23 mouse cellular contexts compared by ENCODE assay signal in genomic region chr7:80696334-80696733, GRCm38 (mm10).
"Had no signal": no experiment of that assay in that cellular context is flagged by ENCODE, and none has a peak within 500 bp of the region (broad histone marks: within the 10 kb centered on the region; RNA-seq: fewer than 3 reads in every experiment).

No protein-coding gene starts in this region.

- H3K4me2 ChIP-seq: heart, embryonic 11.5 days; heart, embryonic 13.5 days; heart, embryonic 15.5 days; hindbrain, embryonic 13.5 days; hindbrain, embryonic 15.5 days; intestine, embryonic 15.5 days; limb, embryonic 12.5 days; liver, embryonic 11.5 days had no signal

- H3K4me3 ChIP-seq: heart, adult 2 months; heart, embryonic 13.5 days; heart, embryonic 15.5 days; hindbrain, embryonic 13.5 days; hindbrain, embryonic 15.5 days; intestine, embryonic 15.5 days; layer of hippocampus, adult 2 months; left cerebral cortex, adult 2 months; limb, embryonic 10.5 days; limb, embryonic 12.5 days had no signal

- H3K27me3 ChIP-seq: heart, embryonic 13.5 days; heart, embryonic 15.5 days; hindbrain, embryonic 13.5 days; hindbrain, embryonic 15.5 days; intestine, embryonic 15.5 days; limb, embryonic 12.5 days had no signal

- H3K36me3 ChIP-seq: heart, embryonic 13.5 days; heart, embryonic 15.5 days; hindbrain, embryonic 13.5 days; hindbrain, embryonic 15.5 days; intestine, embryonic 15.5 days; limb, embryonic 10.5 days; limb, embryonic 12.5 days had no signal

- H3K4me1 ChIP-seq: heart, embryonic 15.5 days; hindbrain, embryonic 13.5 days; hindbrain, embryonic 15.5 days; intestine, embryonic 15.5 days; limb, embryonic 10.5 days; limb, embryonic 12.5 days had no signal

- DNase-seq: gastrocnemius, postnatal 14 days; gastrocnemius, postnatal 36 days; heart, adult 11 months; heart, adult 2 months; heart, postnatal 14 days; heart, postnatal 36 days; kidney, adult 18-20 months; kidney, adult 9 months; kidney, postnatal 10 days; kidney, postnatal 25 days had no signal

- H3K27ac ChIP-seq: heart, adult 2 months; heart, embryonic 13.5 days; heart, embryonic 15.5 days; hindbrain, embryonic 13.5 days; hindbrain, embryonic 15.5 days; hindbrain, postnatal 0 days; intestine, embryonic 15.5 days; layer of hippocampus, adult 2 months; left cerebral cortex, adult 2 months; limb, embryonic 10.5 days; limb, embryonic 12.5 days had no signal

- H3K9ac ChIP-seq: heart, embryonic 13.5 days; heart, embryonic 15.5 days; hindbrain, embryonic 13.5 days; hindbrain, embryonic 15.5 days; intestine, embryonic 15.5 days; limb, embryonic 12.5 days had no signal

- ATAC-seq: hindbrain, postnatal 0 days; intestine, postnatal 0 days had no signal

- H3K9me3 ChIP-seq: heart, embryonic 13.5 days; heart, embryonic 15.5 days; hindbrain, embryonic 13.5 days; hindbrain, embryonic 15.5 days; intestine, embryonic 15.5 days; limb, embryonic 10.5 days; limb, embryonic 12.5 days had no signal
